Mouse (Mus musculus) frontal cortex, postnatal 36 days (tissue): ENCODE data around the gene Moxd2.

Experiments used
- DNase-seq, 2 experiments: peaks; one replicate each; pipeline ENCODE4 v3.0.0; 2022; ENCODE audit warnings: low spot score in 2 of 2

Moxd2 gene

DNA sequence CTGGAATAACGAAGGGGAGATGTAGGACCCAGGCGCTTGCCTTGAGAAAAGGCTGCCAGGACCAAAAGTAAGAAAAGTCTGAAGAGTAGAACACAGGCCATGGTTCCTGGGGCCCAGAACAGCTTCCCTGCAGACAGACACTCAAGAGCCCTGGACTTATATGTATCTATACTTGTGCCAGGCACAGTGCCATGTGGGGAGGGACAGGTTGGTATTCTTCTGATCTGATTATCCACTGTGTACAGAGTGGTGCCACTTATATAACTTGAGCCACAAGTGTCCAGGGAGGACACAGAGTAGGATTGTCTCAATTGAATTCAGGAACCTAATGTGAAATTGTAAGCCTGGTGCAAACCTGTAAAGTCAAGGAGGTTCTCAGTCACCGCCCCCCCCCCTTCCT lies at the start of gene Moxd2:
Gene Moxd2 (minus strand): TSS at position 101 of the 400 bp plus-strand sequence.
- no peak for DNase-seq

DNA sequence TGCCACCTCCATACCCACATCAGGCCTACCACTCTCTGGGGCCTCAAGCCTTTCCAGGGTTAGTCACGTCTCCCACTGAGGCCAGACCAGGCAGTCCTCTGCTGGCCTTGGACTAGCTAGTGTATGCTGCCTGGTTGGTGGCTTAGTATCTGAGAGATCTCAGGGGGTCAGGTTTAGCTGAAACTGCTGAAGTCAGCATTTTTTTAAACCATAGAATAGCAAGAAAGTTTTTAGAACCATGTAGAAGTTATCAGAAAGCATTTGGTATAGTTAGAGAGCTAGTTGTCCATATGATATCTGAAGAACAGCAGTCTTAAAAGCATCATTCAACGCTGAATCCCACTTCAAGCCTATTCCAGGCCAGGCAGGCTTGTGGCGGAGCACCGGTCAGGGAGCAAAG lies 32.7 kb upstream of the Moxd2 start:
- DNase-seq, result no peak

DNA sequence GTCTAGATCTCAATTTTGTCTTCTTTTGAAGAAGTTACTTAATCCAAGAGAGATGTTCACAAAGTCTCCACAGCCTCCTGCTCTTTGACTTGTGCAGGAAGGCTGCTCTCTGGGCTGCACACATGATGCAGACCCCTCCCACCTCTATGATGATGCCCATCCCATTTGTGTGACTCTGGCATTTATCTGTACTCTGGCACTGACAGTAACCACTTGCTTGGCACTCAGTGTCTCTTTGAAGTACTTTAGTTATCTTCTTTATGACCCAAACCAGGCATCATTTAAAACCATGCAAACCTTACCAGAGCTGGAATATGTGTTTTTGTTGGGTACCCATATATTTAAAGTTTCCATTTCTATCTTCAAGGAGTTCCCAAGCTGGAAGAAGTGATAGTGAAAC lies 13.0 kb upstream of the Moxd2 start, which contains the start of gene Prss58:
Gene Prss58 (minus strand): TSS at position 101 of the 400 bp plus-strand sequence.
- no peak for DNase-seq

DNA sequence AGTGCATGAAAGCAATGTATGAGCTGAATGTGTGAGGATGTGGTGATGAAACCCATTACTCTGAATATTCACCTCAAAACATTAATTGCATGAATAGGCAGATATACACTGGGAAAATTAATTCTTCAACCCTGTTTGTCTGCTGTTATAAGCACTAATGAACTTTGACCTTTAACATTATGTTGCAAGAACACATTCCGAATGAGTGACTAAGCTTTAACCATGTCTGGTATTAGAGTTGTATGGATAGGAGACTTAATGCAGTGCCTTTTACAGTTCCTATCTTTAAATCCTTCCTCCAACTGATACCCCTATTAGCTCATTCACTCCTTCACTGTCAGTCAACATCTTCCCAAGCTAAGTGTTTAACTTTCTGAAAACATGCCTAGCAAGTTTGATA lies 7.4 kb upstream of the Moxd2 start:
- DNase-seq, result no peak

DNA sequence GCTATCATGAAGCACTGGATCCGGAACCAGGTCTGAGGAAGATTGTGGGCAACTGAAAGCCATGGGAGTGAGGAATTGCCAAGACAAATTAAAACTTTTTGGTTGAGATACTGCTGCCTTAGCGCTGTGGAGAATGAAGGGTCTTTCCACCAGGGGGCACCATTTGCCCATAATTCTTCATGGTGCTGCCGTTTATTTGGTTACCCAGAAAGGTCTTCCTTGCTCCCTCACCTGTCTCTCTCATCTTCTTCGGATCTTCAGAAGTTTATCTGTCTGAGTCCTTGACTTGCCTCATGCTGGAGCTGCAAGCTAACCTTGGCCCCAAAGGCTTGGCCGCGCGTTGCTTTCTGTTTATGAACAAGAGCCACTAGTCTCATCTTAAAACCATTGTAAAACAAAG lies 6.3 kb upstream of the Moxd2 start:
- DNase-seq, result peak; percentile 19 to 23

DNA sequence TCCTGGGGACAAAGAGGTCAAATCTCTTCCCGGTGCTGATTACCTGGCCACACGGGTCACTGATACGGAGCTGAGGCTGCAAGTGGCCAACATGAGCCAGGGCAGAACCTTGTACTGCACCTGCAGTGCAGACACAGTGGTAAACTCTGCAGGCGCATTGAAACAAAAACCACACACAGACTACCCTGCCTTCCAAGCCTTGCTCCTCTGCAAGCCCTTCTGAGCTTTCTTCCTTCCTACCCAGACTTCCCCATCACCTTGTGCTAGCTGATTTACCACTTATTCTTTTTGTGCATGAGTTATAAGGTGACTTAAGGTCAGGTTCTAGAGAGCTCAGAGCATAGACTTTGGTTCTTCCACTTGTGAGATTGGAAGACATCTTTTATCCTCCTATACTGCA lies 4.5 kb upstream of the Moxd2 start:
- no peak for DNase-seq

DNA sequence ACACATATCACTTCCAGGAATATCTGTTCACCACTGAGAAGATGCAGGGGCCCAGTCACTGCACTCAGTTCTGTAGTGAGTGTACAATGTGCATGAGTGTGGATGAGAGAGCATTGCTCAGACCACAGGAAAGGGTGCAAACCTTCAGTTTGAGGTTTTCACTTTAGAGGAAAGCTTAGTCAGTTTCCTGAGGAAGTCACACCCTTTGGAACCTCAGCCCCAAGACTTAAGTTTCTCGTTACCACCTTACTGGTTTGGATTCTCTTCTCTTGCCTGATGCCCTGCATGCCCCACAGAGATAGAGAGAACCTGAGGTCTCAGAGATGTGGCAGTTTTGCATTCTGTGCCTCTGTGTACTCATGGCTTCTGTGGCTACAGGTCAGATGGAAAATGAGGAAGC lies 3.7 kb upstream of the Moxd2 start:
- no peak for DNase-seq

DNA sequence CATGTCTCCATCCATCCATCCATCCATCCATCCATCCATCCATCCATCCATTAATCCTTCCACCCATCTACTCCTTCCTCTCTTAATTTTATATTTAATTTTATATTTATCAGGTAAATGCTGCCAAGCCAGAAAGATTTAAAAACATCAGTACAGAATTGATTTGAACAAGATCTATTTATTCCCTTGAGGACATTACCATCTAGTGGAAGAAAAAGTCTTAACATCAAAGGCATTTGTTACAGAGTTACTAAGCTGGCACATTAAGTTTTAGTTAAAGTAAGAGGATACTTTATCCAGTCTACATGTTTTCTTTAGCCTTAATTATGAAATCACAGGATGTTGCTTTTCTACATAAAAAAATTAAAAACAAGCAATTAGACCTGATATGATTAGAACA lies 42.0 kb downstream of the Moxd2 start:
- no peak for DNase-seq
